Mouse (Mus musculus) intestine, postnatal 0 days (tissue): Measurements from ENCODE around the gene Zfp664. TPM values are rescaled to one million over a fixed set of nuclear protein-coding genes. Genes with fewer than 3 reads are reported as not detected.

ENCODE experiments used
- ATAC-seq: fragments of 200-750 bp; cut with Nextera tagmentation; 2 replicates; pipeline ENCODE4 v1.8.0; 2017; ENCODE audit warnings: mild to moderate bottlenecking, moderate TSS enrichment, moderate library complexity
- H3K27ac ChIP-seq: fragments of 300-500 bp; sonication (generic); 2 replicates; pipeline ENCODE4 v1.5.1; 2014; ENCODE audit warnings: mild to moderate bottlenecking, low read depth, low read length, moderate library complexity
- H3K27me3 ChIP-seq: fragments of 300-500 bp; sonication (generic); replicated peaks from 2 replicates; pipeline ENCODE4 v1.6.1; 2014; ENCODE audit warnings: low read length, mixed read lengths; ENCODE audit not compliant: control insufficient read depth, insufficient read depth
- H3K36me3 ChIP-seq: fragments of 300-500 bp; sonication (generic); 2 replicates; pipeline ENCODE4 v1.6.1; 2014; ENCODE audit warnings: mild to moderate bottlenecking, moderate library complexity; ENCODE audit not compliant: control insufficient read depth, insufficient read depth
- H3K4me1 ChIP-seq: fragments of 300-500 bp; sonication (generic); replicated peaks from 2 replicates; pipeline ENCODE4 v1.6.1; 2014; ENCODE audit warnings: antibody characterized with exemption, low read length, mixed read lengths; ENCODE audit not compliant: control insufficient read depth, insufficient read depth
- H3K4me2 ChIP-seq: fragments of 300-500 bp; sonication (generic); replicated peaks from 2 replicates; pipeline ENCODE4 v1.6.1; 2014; ENCODE audit warnings: low read depth, mild to moderate bottlenecking, moderate library complexity
- H3K4me3 ChIP-seq: fragments of 300-500 bp; sonication (generic); 2 replicates; pipeline ENCODE4 v1.5.1; 2014; ENCODE audit warnings: low read depth, low read length
- H3K9ac ChIP-seq: fragments of 300-500 bp; sonication (generic); 2 replicates; pipeline ENCODE4 v1.6.1; 2014; ENCODE audit warnings: mild to moderate bottlenecking, low read depth, low read length
- H3K9me3 ChIP-seq: fragments of 300-500 bp; sonication (generic); 2 replicates; pipeline ENCODE4 v1.6.1; 2016; ENCODE audit warnings: mixed run types; ENCODE audit not compliant: control insufficient read depth
- CTCF ChIP-seq: sonication (generic); IDR thresholded peaks from 2 replicates; pipeline ENCODE4 v1.5.1; 2016; ENCODE audit warnings: low read depth, mild to moderate bottlenecking, control low read depth, antibody characterized with exemption, moderate library complexity
- WGBS: fragments of 180-500 bp; shearing (Covaris S2); extraction: QIAGEN DNeasy Blood & Tissue Kit; methylation state at CpG from one replicate; pipeline ENCODE4 v1.1.7; 2014; 5-methylcytosine and 5-hydroxymethylcytosine counted together
- polyA plus RNA-seq: library from polyadenylated mRNA; unstranded; fragments of >200 nt; fragmentation: Nextera tagmentation; extraction: Ambion mirVana; gene quantifications from 2 replicates; pipeline ENCODE4 v1.2.1, GENCODE M21; 2015

Zfp664 gene
- polyA plus RNA-seq, 1 experiment from 2014 or later = 36.7 TPM

- peak; percentile 41 for TF ChIP-seq CTCF
- peak overlapping the region; percentile 94 for H3K4me2 ChIP-seq
- H3K27me3 ChIP-seq = peaks cover 12% of the 10 kb centered on the region
- peak overlapping the region; percentile 82 for H3K27ac ChIP-seq
- peak overlapping the region; percentile 69 for H3K4me3 ChIP-seq
- no peaks in the 10 kb centered on the region for H3K9me3 ChIP-seq
- H3K9ac ChIP-seq = peak overlapping the region; percentile 71
- no peaks in the 10 kb centered on the region for H3K36me3 ChIP-seq
- no peaks in the 10 kb centered on the region for H3K4me1 ChIP-seq
- under 1% methylated on average over 78 of the region's 88 CpGs for WGBS
- ATAC-seq = peak; percentile 60
Observed at GRCm38 (mm10) chr5:124862871-124863741, 615 bp downstream of the Zfp664 start.

GRCm38 (mm10) chr5:124868981-124869380, 6.5 kb downstream of the Zfp664 start:
- WGBS = 36% methylated on average over 4 of the region's 4 CpGs
- Histone ChIP-seq H3K27ac (no peak overlapping the region), H3K4me3 (no peak overlapping the region), H3K9me3 (no peaks in the 10 kb centered on the region), H3K4me1 (no peaks in the 10 kb centered on the region), H3K27me3 (no peaks in the 10 kb centered on the region), H3K4me2 (no peak overlapping the region), H3K9ac (no peak overlapping the region; the same call in 1 of the 2 replicates), H3K36me3 (no peaks in the 10 kb centered on the region)
- peak; percentile 83 for TF ChIP-seq CTCF
- no peak for ATAC-seq

GRCm38 (mm10) chr5:124872033-124872432, 9.5 kb downstream of the Zfp664 start:
- no peak overlapping the region for H3K4me3 ChIP-seq
- ATAC-seq = no peak
- 0 out of 2 replicates have a peak, but pooled peaks cover 3% of the 10 kb centered on the region for H3K4me1 ChIP-seq
- no peaks in the 10 kb centered on the region for H3K9me3 ChIP-seq
- H3K36me3 ChIP-seq = no peaks in the 10 kb centered on the region
- no peak for TF ChIP-seq CTCF
- no peak overlapping the region for H3K4me2 ChIP-seq
- no peak overlapping the region for H3K27ac ChIP-seq
- 50% methylated on average over 2 of the region's 2 CpGs for WGBS
- H3K27me3 ChIP-seq = no peaks in the 10 kb centered on the region
- H3K9ac ChIP-seq = no peak overlapping the region

GRCm38 (mm10) chr5:124873096-124873495, 10.6 kb downstream of the Zfp664 start:
- no peak for TF ChIP-seq CTCF
- no peak for ATAC-seq
- 83% methylated on average over 3 of the region's 3 CpGs for WGBS

GRCm38 (mm10) chr5:124873890-124874601, 11.6 kb downstream of the Zfp664 start:
- TF ChIP-seq CTCF = no peak
- no peak for ATAC-seq
- 68% methylated on average over 6 of the region's 6 CpGs for WGBS
- H3K36me3 ChIP-seq = peaks cover 6% of the 10 kb centered on the region; the same call in 1 of the 2 replicates
- H3K27me3 ChIP-seq = no peaks in the 10 kb centered on the region
- H3K27ac ChIP-seq = no peak overlapping the region
- H3K9ac ChIP-seq = no peak overlapping the region
- no peak overlapping the region for H3K4me3 ChIP-seq
- H3K4me1 ChIP-seq = 0 out of 2 replicates have a peak, but pooled peaks cover 3% of the 10 kb centered on the region
- no peak overlapping the region for H3K4me2 ChIP-seq
- H3K9me3 ChIP-seq = no peaks in the 10 kb centered on the region

More at GRCm38 (mm10) chr5:124873096-124873495, 10.6 kb downstream of the Zfp664 start:
- H3K27ac ChIP-seq = no peak overlapping the region
- H3K4me3 ChIP-seq = no peak overlapping the region
- H3K27me3 ChIP-seq = no peaks in the 10 kb centered on the region
- peaks cover 5% of the 10 kb centered on the region; the same call in 1 of the 2 replicates for H3K36me3 ChIP-seq
- H3K9ac ChIP-seq = no peak overlapping the region
- no peak overlapping the region for H3K4me2 ChIP-seq
- no peaks in the 10 kb centered on the region for H3K9me3 ChIP-seq
- H3K4me1 ChIP-seq = 0 out of 2 replicates have a peak, but pooled peaks cover 3% of the 10 kb centered on the region

- Histone ChIP-seq H3K27me3 (no peaks in the 10 kb centered on the region), H3K4me2 (no peak overlapping the region), H3K9me3 (no peaks in the 10 kb centered on the region), H3K4me1 (0 out of 2 replicates have a peak, but pooled peaks cover 3% of the 10 kb centered on the region), H3K4me3 (no peak overlapping the region), H3K9ac (no peak overlapping the region), H3K27ac (no peak overlapping the region), H3K36me3 (peaks cover 14% of the 10 kb centered on the region)
- no peak for ATAC-seq
- TF ChIP-seq CTCF = no peak
- 86% methylated on average over 4 of the region's 4 CpGs for WGBS
Observed at GRCm38 (mm10) chr5:124879251-124879650, 16.8 kb downstream of the Zfp664 start.
